Mouse (Mus musculus): ENCODE measurements around the gene Gm20388.

The Gm20388 gene

DNA sequence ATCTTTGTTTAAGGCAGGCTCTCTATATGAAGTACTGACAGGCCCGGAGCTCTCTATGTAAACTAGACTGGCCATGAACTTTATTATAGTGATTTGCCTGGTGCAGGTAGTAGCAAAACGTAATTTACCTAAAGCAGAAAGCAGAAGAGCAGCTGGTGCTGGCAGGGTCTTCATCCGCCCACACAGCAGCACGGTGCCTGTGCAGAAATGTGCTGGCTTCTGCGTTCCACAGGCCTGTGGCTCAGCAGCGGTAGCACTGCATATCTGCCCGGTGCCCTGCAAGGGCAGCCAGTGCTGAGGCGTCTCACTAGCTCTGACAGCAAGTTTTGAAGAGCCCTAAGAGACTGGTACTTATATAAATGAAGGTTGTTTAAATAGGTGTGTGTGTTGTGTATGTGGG is 44.7 kb downstream of the Gm20388 start:
- intact Hi-C loops (cut with DNase I) = no loop called here

DNA sequence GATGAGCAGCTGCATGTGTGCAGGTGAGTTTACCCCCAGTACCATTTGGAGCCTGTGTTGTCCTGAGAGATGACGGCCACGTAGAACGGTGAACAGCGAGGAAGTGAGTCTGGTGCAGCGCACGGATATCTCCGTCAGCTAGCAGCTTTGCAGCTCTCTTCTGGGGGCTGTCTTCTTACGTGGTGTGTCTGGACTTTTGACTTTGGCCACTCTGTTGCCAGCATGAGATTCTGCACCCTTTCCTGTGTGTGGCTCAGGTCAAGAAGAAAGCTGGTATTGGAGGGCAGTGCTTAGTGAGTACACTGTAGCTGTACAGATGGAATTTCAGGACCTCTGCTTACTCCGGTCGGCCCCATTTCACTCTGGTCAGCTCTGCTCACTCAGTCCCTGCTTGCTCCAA is 47.4 kb downstream of the Gm20388 start:
- intact Hi-C loops (cut with DNase I) = no loop called here

GRCm38 (mm10) chr8:119960531-119961104 is 50.0 kb downstream of the Gm20388 start:
- intact Hi-C loops (cut with DNase I) = loop anchor here (5.0 kb wide), 1 partner anchor 57 kb away; no protein-coding TSS in a partner anchor

GRCm38 (mm10) chr8:119964859-119965258 is 54.2 kb downstream of the Gm20388 start:
- intact Hi-C loops (cut with DNase I) = loop anchor here (5.0 kb wide), 1 partner anchor 52 kb away; no protein-coding TSS in a partner anchor

DNA sequence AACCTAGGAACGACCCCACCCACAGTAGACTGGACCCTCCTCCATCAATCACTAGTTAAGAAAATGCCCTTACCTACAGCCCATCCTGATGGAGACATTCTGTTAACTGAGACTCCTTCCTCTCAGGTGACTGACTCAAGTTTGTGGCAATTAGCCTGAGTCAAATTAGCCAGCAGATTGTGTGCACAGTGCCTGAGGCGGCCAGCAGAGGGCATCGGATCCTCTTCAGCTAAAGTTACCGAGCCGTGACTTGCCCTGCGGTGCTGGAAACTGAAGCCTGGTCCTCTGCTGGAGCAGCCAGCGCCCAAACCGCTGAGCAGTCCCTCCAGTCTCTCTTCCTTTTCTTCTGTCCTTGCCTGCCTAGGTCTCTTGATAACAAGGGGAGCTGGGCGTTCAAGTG is 56.8 kb downstream of the Gm20388 start:
- intact Hi-C loops (cut with DNase I) = no loop called here

DNA sequence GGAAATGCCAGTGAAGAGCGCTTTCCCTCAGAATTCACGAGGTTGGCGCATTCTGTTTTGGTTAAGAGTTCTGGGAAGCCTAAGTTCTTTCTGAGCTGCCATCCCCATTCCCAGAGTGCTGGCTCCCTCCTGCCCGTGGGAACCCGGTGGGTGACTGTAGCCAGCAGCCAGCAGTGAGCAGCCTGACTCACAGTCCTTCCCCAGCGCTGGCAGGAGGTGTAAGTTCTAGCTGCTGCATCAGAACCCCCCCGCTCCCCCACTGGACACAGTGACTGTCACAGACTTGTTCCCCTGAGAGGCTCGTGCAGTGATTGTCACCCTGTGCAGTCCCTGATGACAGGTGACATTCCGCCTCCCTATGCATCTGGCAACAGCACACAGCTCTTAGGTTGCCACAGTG is 59.5 kb downstream of the Gm20388 start:
- intact Hi-C loops (cut with DNase I) = no loop called here

DNA sequence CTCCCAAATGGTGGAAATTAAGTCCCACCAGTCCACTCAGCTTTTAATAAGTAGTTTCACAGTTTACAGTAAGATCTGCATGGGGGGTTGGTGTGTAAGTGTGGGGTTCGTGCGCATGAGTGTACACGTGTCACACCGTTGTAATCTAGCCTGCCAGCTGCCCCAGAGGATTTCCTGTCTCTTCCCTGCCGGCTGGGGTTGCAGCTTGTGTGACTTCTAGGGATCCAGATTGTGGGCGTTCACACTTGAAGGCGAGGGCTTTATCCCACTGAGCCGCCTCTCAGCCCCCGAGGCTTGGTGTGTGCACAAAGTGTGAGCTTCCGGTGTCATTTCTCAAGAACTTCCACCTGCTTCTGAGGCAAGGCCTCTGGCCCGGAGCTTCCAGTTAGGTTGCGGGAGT is 61.9 kb downstream of the Gm20388 start:
- intact Hi-C loops (cut with DNase I) = no loop called here

GRCm38 (mm10) chr8:119978770-119979381 is 68.2 kb downstream of the Gm20388 start:
- intact Hi-C loops (cut with DNase I) = no loop called here

DNA sequence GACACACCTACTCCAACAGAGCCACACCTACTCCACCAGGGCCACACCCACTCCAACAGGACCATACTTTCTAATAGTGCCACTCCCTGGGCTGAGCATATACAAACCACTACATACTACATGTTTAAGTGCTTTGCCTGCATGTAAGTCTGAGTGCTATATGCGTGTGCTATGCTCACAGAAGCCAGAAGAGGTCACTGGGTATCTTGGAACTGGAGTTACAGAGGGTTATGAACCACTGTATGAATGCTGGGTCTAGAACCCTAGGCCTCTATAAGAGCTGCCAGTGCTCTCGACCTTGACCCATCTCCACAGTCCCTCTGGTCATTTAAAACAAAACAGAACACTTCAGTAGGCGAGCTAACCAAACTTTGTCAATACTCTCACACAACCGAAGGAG is 70.6 kb downstream of the Gm20388 start:
- intact Hi-C loops (cut with DNase I) = loop anchor here (2.0 kb wide), 1 partner anchor 92 kb away; no protein-coding TSS in a partner anchor

DNA sequence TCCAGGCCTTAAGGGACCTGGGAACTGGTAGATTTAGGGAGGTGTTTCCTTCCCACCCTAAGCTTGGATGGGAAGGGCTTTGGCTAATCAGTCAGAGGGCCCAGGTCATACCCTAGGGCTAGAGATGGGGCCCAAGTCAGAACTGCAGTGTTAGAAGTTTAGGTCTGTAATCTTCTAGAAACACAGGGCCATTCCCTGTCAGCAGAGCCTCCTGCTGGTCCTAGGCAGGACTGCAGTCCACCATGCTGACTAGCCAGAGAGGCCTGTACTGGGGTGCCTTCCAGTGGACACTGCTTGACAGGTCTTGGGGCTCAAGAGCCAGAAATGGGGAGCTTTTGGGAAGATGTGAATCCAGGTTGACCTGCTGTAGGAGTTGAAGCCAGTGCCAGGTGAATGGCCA is 73.4 kb downstream of the Gm20388 start:
- intact Hi-C loops (cut with DNase I) = no loop called here

DNA sequence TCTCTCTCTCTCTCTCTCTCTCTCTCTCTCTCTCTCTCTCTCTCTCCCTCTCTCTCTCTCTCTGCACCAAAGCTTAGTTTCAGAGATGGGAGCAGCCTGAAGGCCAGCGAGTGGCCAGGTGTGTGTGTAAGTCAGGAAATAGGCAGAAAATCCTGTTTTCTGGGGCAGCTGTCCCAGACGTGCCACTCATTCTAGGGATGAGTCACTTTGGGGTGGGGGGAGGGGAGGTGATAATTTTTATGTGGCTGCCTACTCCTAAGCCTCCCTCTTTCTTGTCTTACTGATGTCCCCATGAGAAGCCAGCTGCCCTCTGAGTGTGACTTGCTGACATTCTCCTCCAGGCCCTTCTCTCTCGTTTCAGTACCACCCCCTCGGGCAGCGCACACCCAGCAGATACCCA is 75.5 kb downstream of the Gm20388 start:
- intact Hi-C loops (cut with DNase I) = no loop called here

DNA sequence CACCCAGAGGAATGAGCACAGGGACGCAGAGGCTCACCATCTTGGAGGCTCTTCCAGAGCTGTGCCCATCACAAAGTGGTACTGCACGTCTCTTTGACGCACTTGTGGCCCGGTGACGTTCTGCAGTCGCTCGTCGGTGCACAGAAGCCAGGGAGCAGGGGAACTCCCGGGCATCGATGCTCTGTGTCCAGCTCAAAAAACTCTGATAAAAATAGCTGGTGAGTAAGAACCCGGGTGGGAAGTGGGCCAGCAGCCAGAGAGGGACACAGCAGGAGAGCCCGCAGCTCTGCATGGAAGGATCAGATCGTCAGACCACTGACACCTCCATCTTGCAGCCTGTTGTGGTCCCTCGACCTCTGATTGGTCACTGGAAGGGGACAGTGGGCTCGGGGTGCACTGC is 77.4 kb downstream of the Gm20388 start:
- intact Hi-C loops (cut with DNase I) = no loop called here

DNA sequence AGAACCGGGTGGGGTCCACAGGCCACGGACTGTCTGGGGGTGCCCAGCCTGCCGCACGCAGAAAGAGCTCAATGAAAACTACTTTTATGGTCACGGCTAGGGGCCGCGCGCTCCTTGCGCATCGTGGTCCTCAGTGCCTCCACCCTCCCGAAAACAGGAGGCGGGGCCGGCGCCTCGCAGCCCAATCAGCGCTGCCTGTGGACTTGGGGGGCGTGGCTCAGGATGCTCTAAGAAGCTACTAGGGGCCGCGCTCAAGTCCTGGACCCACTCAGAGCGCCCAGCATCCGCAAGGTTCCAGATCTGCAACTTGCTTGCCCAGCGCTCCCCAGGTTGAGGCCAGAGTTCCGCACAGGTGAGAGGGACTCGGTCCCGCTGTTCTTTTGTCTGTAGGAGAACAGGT is 81.6 kb downstream of the Gm20388 start, which contains the start of gene Crispld2:
Gene Crispld2 (plus strand): TSS at position 190 of the 400 bp plus-strand sequence.
- intact Hi-C loops (cut with DNase I) = no loop called here

GRCm38 (mm10) chr8:119994114-119994513 is 83.5 kb downstream of the Gm20388 start:
- intact Hi-C loops (cut with DNase I) = no loop called here

DNA sequence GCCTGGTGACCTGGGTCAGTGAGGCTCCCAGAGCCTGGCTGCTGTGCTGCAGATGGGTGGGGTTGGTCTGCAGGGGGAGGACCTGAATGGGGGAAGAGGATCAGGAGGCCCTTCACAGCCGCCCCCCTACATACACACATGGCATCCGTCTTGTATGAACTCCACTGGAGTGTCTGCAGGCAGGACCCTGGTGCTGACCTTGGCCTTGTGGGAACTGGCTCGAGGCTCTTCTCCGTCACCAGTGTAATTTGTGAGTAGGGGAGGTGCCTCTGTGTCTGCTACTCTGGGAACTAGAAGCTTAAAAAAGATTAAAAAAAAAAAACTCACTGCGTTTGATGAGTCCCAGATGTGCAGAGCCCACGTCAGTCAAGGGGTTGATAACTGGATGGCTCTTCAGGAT is 83.9 kb downstream of the Gm20388 start:
- intact Hi-C loops (cut with DNase I) = no loop called here

- intact Hi-C loops (cut with DNase I) = no loop called here
Observed at GRCm38 (mm10) chr8:119997266-119997665, 86.6 kb downstream of the Gm20388 start.

- intact Hi-C loops (cut with DNase I) = loop anchor here (5.0 kb wide), 1 partner anchor 37 kb away; no protein-coding TSS in a partner anchor
Observed at GRCm38 (mm10) chr8:120000461-120000860, 89.8 kb downstream of the Gm20388 start.

- intact Hi-C loops (cut with DNase I) = loop anchor here (5.0 kb wide), 1 partner anchor 36 kb away; no protein-coding TSS in a partner anchor
Observed at GRCm38 (mm10) chr8:120001712-120002111, 91.1 kb downstream of the Gm20388 start.

DNA sequence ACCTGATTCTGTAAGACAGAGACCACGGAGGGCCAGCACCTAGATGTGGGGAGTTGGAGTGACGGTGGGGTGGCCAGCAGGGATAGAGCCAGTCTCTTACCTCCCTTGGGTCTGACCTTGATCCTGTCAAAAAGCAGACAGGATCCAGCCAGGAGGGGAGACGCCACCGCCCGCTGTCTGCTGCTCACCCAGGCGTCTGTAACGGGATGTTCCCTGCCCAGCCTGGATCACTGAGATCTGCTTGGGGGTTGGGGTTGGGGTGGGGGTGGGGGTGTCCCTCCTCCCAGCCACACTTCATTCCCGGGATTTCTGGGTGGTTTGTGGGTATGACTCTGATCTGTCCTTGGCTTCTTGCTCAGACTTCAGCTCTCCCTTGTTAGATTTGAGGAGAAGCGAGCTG is 91.7 kb downstream of the Gm20388 start:
- intact Hi-C loops (cut with DNase I) = loop anchor here (5.0 kb wide), 1 partner anchor 35 kb away; no protein-coding TSS in a partner anchor

- intact Hi-C loops (cut with DNase I) = loop anchor here (5.0 kb wide), 1 partner anchor 33 kb away; no protein-coding TSS in a partner anchor
Observed at GRCm38 (mm10) chr8:120004154-120004702, 93.6 kb downstream of the Gm20388 start.

- intact Hi-C loops (cut with DNase I) = loop anchor here (5.0 kb wide), 1 partner anchor 32 kb away; no protein-coding TSS in a partner anchor
Observed at GRCm38 (mm10) chr8:120004705-120005381, 94.2 kb downstream of the Gm20388 start.

DNA sequence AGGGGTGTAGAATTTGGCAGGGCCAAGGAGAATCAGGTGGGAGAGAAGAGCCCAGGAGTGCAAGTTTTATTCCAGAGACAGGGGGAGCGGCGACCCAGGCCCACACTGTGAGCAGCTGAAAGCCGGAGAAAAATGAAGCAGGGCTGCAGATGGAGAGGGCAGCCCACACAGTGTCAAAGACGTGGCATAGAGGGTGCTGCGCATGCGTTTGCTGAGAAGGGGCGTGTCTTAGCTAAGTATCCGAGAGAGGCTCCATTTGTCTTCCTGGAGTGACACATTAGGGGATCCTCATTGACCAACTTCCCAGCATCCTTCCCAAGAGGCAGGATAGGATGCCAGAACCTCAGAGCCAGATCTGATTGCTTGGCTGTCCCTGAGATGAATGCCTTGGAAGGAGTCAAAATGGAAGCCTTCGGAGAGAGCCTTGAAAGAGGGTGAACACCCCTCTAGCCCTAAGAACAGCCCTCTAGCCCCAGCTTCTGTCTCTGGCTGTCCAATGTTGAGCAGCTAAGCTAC is 96.1 kb downstream of the Gm20388 start:
- intact Hi-C loops (cut with DNase I) = no loop called here

Data from adrenal gland (tissue).